Mouse (Mus musculus): ENCODE measurements around the gene Hint3.
A peak's percentile ranks its signal among the peaks of the same experiment; 100 is the strongest.
"Not testable (repeated sequence)": the region's sequence is repeated elsewhere in the genome, so short reads cannot be mapped to it uniquely, and the experiment has no call there.

Hint3 gene

GRCm38 (mm10) chr10:30629513-30629912 is at the start of gene Hint3:
Gene Hint3 (minus strand): TSS chr10:30629632.
- DNase-seq (ENCODE audit: low read depth, low spot score), result no peak

- no peak for DNase-seq (ENCODE audit: low read depth, low spot score)
Measured at GRCm38 (mm10) chr10:30678051-30678450, 48.6 kb upstream of the Hint3 start.

GRCm38 (mm10) chr10:30674825-30675224 is 45.4 kb upstream of the Hint3 start:
- no peak for DNase-seq (ENCODE audit: low read depth, low spot score)

GRCm38 (mm10) chr10:30666580-30666979 is 37.1 kb upstream of the Hint3 start:
- no peak for DNase-seq (ENCODE audit: low read depth, low spot score)

- no peak for DNase-seq (ENCODE audit: low read depth, low spot score)
Measured at GRCm38 (mm10) chr10:30660564-30661328, 31.3 kb upstream of the Hint3 start.

- DNase-seq (ENCODE audit: low read depth, low spot score), result peak; percentile 37
Measured at GRCm38 (mm10) chr10:30655655-30656054, 26.2 kb upstream of the Hint3 start.

GRCm38 (mm10) chr10:30647681-30648080 is 18.2 kb upstream of the Hint3 start:
- no peak for DNase-seq (ENCODE audit: low read depth, low spot score)

GRCm38 (mm10) chr10:30638216-30638615 is 8.8 kb upstream of the Hint3 start:
- no peak for DNase-seq (ENCODE audit: low read depth, low spot score)

GRCm38 (mm10) chr10:30636474-30637154 is 7.2 kb upstream of the Hint3 start:
- not testable (repeated sequence) for DNase-seq (ENCODE audit: low read depth, low spot score)

GRCm38 (mm10) chr10:30632718-30633117 is 3.3 kb upstream of the Hint3 start:
- no peak for DNase-seq (ENCODE audit: low read depth, low spot score)

- DNase-seq (ENCODE audit: low read depth, low spot score), result no peak
Measured at GRCm38 (mm10) chr10:30629977-30630376, 545 bp upstream of the Hint3 start.

GRCm38 (mm10) chr10:30628444-30628843 is 988 bp downstream of the Hint3 start:
- DNase-seq (ENCODE audit: low read depth, low spot score), result not testable (repeated sequence)

- DNase-seq (ENCODE audit: low read depth, low spot score), result no peak
Measured at GRCm38 (mm10) chr10:30627548-30627947, 1.9 kb downstream of the Hint3 start.

GRCm38 (mm10) chr10:30624161-30625019 is 5.0 kb downstream of the Hint3 start:
- no peak for DNase-seq (ENCODE audit: low read depth, low spot score)

GRCm38 (mm10) chr10:30622928-30623327 is 6.5 kb downstream of the Hint3 start:
- no peak for DNase-seq (ENCODE audit: low read depth, low spot score)

- no peak for DNase-seq (ENCODE audit: low read depth, low spot score)
Measured at GRCm38 (mm10) chr10:30618918-30619210, 10.6 kb downstream of the Hint3 start.

- DNase-seq (ENCODE audit: low read depth, low spot score), result peak; percentile 96
Measured at GRCm38 (mm10) chr10:30618091-30618917, 11.1 kb downstream of the Hint3 start.

- DNase-seq (ENCODE audit: low read depth, low spot score), result no peak
Measured at GRCm38 (mm10) chr10:30613039-30613438, 16.4 kb downstream of the Hint3 start.

- no peak for DNase-seq (ENCODE audit: low read depth, low spot score)
Measured at GRCm38 (mm10) chr10:30609614-30610013, 19.8 kb downstream of the Hint3 start.

GRCm38 (mm10) chr10:30608109-30608508 is 21.3 kb downstream of the Hint3 start:
- DNase-seq (ENCODE audit: low read depth, low spot score), result no peak

GRCm38 (mm10) chr10:30600542-30600966 is 28.9 kb downstream of the Hint3 start, which contains the start of gene Trmt11:
Gene Trmt11 (minus strand): TSS chr10:30600749.
- DNase-seq (ENCODE audit: low read depth, low spot score), result peak; percentile 82
